Mouse (Mus musculus): ENCODE measurements at regions not wholly inside any gene's neighbourhood (a gene's known extent, or its start where the extent isn't known, plus 50 kb on each side); places are given as distances from the start of the nearest gene placed in this dataset.

GRCm38 (mm10) chr13:60123964-60124363 is 53.2 kb downstream of the Gas1 start:
- no peak for DNase-seq (ENCODE audit: low read depth)

DNA sequence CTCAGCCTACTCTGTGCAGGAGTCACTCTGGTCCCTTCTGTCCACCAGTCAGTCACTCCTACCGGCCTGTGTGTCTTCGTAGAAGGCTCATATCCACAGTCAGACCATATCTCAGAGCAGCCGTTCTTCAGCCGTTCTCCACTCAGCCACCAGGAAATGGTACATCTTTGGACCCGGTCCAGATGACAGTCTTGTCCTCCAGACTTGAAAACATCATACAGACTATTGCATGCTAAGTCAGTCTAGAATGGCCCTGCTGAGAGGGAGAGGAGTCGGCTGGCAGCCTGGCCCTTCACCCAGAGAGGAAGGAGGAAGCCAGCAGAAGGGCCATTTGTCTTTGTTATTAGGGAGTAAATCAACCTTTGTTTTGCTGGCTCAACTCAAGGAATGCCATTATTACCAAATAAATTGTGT is 54.0 kb downstream of the Gas1 start:
- DNase-seq (ENCODE audit: low read depth), result no peak

DNA sequence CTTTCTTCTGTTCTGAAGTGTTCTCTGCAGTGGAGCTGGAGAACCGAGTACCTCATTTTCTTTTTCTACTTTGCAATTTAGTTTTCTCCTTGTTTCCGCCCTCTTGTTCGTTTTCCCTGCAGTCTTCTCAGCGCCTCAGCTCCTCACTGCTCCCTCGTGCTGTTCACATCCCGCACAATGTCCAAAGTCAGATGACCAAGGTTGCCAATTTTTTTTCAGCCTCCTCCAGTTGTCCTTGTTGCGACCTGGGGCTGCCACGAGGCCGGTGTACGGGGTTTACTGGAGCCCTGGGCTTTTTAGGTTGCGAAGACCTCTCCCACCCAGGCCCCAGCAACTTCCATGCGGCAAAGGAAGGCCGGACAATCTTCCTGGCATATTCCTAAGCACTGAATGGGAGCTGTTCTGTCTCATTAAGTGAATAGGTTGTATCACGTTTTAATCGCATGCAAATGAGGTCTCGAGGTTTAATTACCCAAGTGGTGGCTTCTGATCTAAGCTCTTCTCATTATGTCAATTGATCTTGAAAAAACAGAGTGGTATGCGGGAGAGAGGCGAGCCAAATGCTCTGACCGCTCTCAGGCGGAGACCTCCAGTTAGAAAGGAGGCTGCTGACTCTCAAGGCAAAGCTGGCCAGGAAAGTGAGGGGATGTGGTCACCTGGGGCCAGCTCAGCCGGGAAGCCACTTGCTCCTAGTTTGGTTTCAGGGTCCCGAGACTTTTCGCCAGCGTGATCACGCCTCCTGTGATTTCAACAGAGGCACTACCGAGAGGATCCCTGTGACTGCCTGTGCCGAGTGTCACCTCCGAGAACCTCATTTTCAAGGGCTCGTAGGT is 54.6 kb downstream of the Gas1 start:
- no peak for DNase-seq (ENCODE audit: low read depth)

DNA sequence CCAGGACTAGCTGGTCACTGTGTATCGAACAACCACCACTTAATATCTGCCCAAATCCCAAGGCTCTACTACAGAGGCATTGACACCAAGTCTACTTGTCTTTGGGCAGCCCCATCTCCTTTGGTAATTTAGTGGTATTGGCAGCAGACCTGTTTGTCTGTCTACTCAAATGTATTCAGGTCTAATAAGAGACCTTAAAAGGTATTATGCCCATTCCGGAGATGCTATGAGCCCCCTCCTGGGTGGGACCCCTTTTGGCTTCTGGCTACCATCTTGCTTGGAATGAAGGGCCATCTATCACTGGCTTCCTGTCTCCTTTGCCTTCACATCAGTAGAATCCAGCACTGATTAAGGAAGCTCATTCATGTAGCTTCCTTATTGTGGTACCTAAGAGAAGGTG is 65.7 kb downstream of the Gas1 start:
- no peak for DNase-seq (ENCODE audit: low read depth)

DNA sequence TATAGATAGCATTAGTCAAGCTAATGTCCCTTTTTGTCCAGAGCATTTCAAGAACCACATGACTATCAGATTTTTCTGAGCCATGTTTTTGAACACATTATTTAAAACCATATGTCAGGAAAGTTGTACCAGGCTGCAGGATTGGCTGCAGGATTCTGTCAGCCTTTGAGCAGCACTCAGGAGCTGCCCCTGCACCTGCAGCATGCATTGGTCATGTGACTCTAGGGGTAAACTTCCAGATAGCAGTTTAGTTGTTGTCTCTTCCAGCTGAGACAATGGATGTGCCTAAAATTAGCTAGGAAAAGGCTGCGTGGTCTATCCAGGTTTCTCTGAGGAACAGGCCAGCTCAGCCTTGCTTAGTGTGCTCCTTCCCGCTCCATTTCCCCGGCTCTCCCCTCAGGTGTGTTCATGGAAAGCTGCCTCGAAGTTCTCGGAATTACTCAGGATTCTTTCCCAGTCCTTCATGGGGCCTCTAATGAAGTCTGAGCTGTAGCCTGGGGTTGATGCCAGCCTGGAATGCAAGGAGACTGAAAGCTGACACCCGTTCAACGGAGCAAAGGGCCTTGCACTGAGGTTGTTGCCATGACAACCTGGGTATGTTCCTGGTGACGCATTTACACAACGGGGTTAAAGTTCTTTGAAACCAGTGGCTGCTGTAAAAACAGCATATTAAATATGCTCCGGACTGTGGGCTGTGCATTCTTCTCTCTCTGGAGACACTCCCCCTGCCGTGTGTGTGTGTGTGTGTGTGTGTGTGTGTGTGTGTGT is 66.9 kb downstream of the Gas1 start:
- no peak for DNase-seq (ENCODE audit: low read depth)

GRCm38 (mm10) chr13:60105286-60105685 is 71.9 kb downstream of the Gas1 start:
- no peak for DNase-seq (ENCODE audit: low read depth)

DNA sequence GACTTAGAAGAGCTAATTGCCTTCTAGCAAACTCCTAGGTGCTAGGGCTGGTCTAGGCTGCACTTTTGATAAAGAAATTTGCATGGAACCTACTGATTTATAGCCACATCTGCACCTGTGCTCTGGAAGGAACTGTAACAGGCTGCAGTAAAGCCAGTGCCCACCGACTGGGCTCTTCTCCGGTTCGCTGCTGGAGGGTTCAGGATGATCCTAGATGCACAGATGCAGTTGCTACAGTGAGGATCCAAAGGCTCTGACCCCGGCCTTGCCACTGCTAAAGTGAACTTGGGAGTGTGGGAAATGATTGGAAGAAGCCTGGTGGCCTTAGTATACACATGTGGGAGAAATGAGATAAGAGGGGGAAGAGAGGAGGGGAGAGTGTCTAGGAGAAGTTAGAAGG is 75.5 kb downstream of the Gas1 start:
- DNase-seq (ENCODE audit: low read depth), result no peak

- no peak for DNase-seq (ENCODE audit: low read depth)
Measured at GRCm38 (mm10) chr13:60100130-60101112, 76.7 kb downstream of the Gas1 start.

GRCm38 (mm10) chr13:60099469-60100129 is 77.6 kb downstream of the Gas1 start:
- DNase-seq (ENCODE audit: low read depth), result no peak

- DNase-seq (ENCODE audit: low read depth), result no peak
Measured at GRCm38 (mm10) chr13:60098394-60098793, 78.8 kb downstream of the Gas1 start.

DNA sequence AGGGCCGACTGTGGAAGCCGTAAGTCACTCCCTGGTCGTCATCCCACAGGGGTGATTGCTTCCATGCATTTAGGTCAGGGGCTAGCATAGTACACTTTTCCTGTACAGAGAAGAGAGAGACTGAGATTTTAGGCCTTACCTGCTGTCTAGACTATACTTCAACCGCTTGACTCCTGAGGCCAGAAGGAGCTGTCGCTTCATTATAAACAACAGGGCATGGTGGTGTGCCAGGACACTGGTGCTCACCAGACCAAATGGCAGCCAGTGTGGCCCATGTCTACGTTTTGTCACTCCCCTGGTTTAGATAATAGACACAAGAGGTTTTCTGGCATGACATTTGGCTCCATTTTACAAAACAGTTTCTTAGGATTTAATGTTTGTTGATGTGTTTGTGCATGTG is 79.4 kb downstream of the Gas1 start:
- no peak for DNase-seq (ENCODE audit: low read depth)

GRCm38 (mm10) chr13:60086657-60087056 is 90.5 kb downstream of the Gas1 start:
- DNase-seq (ENCODE audit: low read depth), result no peak

DNA sequence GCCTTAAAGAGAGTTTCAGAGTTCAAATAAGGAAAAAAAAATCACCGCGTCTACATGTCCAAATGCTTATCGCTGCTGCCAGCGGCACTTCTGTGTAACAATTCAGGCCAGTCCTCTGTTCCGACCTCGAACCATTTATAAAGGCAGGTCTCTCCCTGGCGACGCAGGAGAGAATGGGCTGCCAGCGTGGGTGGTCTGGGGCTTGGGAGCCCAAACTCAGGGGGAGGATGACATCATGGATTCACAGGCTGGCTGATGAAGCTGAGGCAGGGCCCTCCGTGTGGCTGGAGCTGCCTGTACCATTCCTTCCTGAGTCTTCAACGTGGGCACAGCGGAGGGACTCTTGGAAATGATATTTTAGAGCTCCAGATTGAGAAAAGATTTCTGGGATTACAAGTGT is 92.2 kb downstream of the Gas1 start:
- DNase-seq (ENCODE audit: low read depth), result no peak

- no peak for DNase-seq (ENCODE audit: low read depth)
Measured at GRCm38 (mm10) chr13:60084290-60084689, 92.9 kb downstream of the Gas1 start.

GRCm38 (mm10) chr13:60080113-60080512 is 97.1 kb downstream of the Gas1 start:
- no peak for DNase-seq (ENCODE audit: low read depth)

DNA sequence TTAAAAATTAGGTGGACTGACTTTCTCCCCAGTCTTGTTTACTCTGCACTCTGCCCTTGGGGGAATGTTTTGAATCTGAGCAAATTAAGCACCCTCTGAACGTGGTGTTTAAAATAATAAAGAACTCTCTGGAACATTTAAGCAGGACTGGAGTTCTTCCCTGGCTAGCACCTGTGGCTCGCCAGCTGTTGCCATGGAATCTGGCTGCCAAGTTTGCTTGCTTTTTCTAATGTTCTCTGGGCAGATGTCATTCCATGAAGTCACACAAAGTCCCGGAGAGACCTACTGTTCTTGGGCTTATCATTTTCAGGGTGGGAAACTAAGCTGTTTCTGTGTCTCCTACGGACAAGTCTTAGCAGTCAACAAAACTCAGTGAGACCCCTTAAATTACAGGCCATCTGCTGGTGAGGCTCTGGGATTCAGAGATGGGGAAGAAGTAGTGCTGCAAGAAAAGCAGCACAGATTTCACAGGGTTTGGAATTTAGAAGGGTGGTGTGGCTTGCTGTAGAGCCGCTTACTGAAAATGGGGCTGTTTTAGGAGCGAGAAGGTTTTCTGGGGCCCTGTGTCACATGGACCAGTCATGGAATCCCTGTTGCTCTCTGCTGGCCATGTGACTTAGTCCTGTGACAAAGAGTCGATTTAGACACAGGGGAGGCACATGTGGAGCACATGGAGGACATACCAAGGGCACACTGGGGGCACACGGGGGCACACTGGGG is 98.7 kb downstream of the Gas1 start:
- DNase-seq (ENCODE audit: low read depth), result no peak

DNA sequence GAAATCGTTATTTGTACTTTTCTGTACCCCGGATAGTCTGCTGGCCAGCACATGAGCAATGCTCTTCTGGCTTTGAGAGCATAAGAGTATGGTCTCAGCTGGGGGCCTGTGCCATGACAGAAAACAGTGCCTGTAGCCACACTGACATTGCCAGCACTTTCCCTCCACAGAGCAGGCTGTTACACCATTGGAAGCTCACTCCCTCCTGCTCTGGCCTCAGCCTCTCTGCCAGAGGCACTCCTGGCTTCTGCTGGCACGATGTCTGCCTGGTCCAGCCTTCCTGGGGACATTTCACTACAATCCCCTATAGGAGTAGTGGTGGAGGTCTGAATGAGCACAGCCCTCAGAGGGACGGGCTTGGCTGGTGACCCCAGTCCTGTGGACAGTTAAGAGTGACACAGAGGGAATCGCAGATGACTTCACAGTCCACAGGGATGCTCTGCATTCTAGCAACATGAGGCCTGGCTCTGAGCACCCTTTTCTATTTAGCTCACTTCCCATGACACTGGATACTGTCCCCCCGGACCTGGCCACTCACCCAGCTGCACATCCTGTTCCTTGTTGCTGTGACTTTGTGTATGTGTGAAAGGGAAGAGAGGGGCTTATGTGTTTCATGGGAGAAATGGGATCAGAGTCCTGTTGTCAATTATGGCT is 100.9 kb downstream of the Gas1 start:
- DNase-seq (ENCODE audit: low read depth), result no peak

GRCm38 (mm10) chr13:60071595-60071994 is 105.6 kb downstream of the Gas1 start:
- DNase-seq (ENCODE audit: low read depth), result no peak

DNA sequence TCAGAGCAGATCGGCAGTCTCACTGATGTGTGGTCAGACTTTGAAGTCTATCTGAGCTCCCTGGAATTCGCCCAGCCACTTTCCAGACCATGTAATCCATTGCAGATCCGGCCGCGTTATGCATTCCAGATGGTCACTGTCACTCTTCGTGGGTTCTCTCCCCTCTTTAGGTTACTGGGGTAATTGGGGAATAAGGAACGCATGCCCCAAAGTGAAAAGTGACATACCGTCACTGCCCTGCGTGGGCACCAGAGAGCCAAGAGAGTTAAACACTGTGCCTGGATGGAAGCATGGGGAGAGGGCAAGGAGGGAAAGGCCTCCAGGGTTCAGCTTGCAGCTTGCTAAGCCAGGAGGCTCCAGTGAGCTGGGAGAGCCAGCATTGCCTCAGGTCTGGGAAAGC is 108.0 kb downstream of the Gas1 start:
- DNase-seq (ENCODE audit: low read depth), result no peak

DNA sequence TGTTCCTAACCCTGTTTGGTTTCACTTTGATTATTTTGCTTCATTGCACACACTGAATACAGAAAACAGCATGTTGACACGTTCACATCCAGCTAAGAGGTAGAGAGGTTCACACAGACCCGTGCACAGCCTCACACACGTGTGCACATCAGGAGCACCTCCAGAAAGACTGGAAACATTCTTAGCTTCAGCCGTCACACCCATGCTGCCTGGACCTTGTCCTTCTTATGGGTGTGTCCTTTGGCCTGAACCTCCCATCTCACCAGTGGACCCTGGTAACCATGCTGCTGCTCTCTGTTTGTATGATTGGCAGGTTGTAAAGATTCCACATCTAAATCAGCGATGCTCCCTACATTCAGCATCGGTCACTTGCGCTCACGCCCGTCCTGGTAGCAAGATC is 109.8 kb downstream of the Gas1 start:
- DNase-seq (ENCODE audit: low read depth), result no peak

GRCm38 (mm10) chr13:60061589-60061988 is 115.6 kb downstream of the Gas1 start:
- DNase-seq (ENCODE audit: low read depth), result no peak

Data from induced T-regulatory cell, adult 2 months (primary cell).